Mouse (Mus musculus): Measurements from ENCODE around the gene Dnmt3c.
"Not testable (repeated sequence)": the region's sequence is repeated elsewhere in the genome, so short reads cannot be mapped to it uniquely, and the experiment has no call there.

The Dnmt3c gene

DNA sequence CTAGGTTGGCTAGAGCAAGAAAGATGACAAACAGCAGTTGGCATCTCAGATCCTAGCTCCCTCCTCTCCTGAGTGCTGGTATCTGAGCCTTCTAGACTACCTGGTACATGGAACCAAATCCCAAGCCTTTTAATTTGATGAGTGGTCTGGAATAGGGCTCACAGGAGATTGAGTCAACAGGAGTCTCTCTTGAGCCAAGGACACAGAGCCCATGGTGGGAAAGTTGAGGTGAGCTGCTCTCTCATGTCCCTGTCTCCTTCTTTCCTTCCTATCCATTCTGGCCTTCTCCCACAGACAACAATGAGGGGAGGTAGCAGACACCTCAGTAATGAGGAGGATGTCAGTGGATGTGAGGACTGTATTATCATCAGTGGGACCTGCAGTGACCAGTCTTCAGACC, at the start of gene Dnmt3c:
Gene Dnmt3c (plus strand): TSS at position 301 of the 400 bp plus-strand sequence.
- no peak for DNase-seq (ENCODE audit: low spot score in 2 of 2)

DNA sequence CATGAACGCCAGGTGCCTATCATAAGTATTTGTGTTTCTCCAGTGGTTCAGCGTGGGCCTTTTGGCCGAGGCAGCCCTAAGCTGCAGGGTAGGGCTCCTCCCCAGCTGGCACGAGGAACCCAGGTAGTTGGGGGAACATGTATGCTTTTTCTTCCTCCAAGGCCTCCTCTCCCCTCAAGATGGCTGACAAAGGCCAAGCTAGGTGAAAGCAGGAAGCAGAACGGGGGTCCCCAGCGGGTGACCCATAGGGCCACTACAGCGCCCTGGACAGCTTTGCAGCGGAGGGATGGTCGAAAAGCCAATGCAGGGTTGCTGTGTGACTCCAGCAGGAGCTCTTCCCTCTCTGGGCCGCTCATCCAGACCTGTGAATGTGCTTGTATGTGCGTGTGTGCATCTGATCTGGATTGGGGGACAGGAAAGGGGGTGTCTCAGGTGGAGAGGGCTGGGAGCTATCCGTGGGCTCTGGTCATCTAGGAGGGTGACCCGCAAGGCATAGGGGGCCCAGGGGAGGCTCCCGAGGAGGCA, 47.6 kb upstream of the Dnmt3c start:
- no peak for DNase-seq (ENCODE audit: low spot score in 2 of 2)

DNA sequence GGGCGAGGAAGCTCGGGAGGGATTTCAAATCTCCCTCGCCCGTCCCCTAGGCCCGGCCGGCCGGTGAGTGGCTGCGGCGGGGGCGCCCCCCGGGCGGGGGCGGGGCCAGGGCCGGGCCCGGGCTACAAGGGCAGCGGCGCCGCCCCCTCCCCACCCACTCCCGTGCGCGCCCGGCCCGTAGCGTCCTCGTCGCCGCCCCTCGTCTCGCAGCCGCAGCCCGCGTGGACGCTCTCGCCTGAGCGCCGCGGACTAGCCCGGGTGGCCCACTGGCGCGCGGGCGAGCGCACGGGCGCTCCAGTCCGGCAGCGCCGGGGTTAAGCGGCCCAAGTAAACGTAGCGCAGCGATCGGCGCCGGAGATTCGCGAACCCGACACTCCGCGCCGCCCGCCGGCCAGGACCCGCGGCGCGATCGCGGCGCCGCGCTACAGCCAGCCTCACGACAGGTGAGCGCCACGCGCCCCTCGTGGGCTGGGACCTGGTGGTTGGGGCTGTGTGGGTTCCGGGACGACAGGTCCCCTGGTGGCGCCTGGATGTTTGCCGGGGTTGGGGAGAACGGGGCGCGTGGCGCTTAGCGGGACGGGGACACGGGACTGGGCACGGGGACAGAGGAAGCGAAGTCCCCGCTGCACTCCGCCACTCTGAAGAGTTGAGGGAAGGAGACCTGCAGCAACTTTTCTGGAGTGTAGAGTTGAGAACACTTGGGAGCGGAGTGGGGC, 47.0 kb upstream of the Dnmt3c start, which contains the start of gene Dnmt3b:
Gene Dnmt3b (plus strand): TSS at position 153 of the 716 bp plus-strand sequence.
- peak in 1 of 2 experiments; percentile 38 for DNase-seq (ENCODE audit: low spot score in 2 of 2)

DNA sequence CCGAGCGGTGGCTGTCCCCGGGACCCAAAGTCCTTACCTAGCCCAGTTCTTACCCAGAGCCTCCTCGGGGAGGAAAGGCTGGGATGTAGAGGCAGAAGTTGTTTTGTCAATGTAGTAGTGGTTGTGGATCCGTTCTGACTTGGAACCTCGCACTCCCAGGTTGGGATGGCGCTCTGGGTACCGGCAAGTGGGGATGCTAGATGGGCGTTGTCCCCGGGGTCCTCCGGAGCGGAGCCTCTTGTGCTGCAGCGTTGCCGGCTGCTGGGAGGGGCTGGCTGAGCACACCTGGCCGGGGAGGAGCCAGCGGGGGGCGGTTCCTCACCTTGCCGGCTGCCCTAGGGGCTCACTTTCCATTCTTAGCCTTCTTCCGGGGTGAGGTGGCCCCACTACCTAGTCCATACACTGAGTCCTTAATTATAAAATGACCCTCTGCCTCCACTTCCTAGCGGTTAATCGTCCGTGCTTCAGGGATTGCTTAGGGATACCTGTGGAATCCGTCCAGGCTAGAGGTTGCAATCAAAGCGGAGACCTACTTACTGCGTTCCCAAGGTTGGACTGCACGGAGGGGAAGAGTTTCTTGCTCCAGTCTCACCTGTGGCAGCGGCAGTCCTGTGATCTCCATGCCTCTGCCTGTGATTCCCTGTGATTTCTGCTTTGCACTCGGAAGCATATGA, 46.3 kb upstream of the Dnmt3c start:
- peak in 1 of 2 experiments; percentile 4 for DNase-seq (ENCODE audit: low spot score in 2 of 2)

DNA sequence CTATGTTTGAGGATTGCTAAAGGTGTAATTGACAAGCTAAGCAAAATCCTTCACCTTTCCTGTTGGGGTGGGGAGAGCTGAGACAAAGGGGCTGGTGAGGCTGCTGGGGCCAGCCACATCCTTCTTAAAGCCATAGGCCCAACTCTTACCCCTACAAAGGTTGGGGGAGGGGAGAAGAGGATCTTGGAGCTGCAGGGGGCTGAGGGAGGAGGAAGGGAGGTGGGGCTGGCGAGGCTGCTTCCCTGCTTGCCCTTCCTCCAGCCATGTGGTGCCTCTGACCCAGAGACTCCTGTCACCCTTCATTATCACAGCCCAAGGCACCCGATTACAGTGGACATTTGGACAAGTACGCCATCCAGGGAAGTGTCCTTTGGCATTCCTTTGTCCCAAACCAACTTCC, 44.8 kb upstream of the Dnmt3c start:
- no peak for DNase-seq (ENCODE audit: low spot score in 2 of 2)

DNA sequence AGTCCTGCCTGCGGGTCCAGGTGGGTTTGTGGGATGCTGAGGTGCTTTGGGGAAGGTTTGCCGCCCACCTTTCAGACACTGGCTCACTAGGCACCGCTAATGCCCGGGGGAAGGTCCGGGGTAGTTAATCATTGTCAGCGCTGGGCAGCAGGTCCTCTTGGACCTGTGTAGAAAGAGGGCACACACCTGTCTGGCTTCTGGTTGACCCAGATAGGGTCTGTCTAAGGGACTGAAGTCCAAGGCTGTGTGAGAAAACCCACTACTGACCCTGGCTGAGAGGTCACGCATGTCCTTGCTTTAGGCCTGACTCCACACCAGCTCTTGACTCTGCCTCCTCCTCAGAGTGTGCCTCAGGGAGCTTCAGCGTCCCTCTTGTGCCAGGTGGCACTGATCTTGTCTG, 38.8 kb upstream of the Dnmt3c start:
- not testable (repeated sequence) for DNase-seq (ENCODE audit: low spot score in 2 of 2)

DNA sequence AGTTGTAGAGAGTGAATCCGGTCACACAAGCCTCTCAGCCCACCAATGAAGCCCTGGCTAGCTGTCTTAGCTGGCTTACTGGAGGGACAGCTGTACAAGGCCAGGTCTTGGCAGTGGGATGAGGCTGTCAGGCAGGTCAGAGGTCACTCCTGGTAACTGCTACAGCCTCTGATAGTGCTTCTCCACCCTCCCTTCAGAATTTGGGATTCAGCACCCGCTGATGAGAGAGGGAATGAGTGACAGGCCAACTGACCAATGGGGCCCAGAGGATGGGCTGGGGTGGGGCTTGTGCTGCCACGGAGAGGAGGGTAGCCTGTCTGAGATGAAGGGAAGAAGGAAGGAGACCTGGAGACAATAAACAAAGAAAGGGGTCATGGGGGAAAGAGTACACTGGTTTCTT, 35.8 kb upstream of the Dnmt3c start:
- no peak for DNase-seq (ENCODE audit: low spot score in 2 of 2)

DNA sequence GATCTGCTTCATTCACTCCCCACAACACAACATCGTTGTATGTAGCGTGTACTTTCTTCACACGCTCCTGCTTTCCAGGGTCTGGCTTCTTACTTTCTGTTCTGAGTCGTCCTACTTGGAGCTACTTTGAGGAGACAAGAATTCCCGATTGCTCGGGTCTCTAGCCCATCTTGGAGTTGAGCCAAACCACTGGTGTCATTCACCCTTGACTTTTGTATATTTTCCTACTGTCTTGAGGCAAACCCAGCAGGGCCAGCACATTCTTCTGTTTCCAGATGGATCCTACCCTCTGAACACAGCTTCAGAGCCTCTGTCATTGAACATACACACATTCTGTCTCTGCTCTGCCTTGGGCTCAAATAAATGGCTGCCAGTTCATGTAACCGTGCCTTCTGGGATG, 31.1 kb upstream of the Dnmt3c start:
- DNase-seq (ENCODE audit: low spot score in 2 of 2), result no peak

DNA sequence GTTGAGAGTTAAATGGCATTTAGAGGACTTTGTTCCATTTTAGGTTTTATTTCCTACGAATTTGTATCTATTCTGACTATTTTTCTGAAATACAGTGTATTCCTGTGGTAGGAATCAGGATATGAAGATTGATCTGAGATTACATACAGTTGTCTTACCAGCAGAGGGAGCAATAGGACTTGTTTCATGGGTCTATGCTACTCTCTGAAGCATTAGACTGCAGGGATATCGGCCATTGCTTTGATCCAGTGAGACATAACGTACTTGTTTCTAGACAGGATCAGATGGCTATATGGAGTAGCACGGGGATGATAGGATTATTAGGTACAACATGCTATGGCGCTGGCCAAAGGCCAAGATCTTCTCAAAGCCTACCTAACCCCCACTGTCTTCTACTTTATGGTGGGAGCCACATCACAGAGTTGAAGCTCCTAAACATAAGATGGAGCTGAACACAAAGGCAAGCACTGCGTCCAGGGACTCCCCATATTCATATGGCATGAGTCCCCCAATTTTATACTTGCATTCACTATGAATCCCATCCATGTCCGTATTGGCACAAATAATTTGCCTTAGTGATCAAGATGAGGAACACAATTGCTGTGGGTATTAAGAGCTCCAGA, 27.6 kb upstream of the Dnmt3c start:
- DNase-seq (ENCODE audit: low spot score in 2 of 2), result no peak

DNA sequence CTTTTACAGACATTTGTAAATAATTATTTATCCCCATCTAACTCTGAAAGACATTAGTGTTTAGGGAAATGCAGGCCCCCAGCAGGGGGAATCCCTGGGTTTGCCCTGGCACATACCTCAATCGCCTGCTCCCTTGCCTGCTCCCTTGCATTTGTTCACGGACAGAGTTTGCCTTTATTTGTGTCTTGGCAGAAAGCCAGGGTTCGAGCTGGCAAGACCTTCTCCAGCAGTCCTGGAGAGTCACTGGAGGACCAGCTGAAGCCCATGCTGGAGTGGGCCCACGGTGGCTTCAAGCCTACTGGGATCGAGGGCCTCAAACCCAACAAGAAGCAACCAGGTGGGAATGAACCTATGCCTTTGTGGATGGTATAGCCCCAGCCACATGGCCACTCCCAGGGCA, 26.3 kb upstream of the Dnmt3c start:
- DNase-seq (ENCODE audit: low spot score in 2 of 2), result no peak

DNA sequence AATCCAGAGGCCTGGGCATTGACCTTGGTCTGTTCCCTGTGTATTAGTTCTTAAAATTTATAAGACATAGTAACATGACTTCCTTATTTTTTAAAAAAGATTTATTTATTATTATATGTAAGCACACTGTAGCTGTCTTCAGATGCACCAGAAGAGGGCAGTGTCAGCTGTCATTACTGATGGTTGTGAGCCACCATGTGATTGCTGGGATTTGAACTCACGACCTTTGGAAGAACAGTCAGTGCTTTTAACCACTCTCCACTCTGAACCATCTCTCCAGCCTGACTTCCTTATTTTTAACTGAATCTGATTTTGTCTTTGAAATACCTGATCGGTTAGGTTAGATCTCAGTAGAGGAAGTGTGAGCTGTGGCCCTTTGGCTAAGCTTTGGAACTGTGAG, 23.8 kb upstream of the Dnmt3c start:
- DNase-seq (ENCODE audit: low spot score in 2 of 2), result no peak

DNA sequence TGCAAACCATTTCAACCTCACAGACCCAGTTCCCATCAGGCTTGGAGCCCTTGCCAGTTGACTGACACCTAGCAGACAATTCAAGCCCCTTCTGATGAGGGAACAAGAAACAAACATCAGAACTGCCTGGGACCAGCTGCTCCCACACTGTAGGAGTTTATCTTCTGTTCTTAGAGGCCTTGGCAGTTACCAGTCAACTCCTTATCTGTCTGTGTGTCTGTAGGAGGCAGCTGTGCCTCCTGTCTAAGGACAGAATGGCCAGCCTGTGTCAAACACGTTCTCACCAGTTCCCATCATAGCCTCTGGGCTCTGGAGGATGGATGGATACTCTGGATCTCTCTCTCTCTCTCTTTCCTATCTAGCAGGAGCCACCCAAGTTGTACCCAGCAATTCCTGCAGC, 21.1 kb upstream of the Dnmt3c start:
- not testable (repeated sequence) for DNase-seq (ENCODE audit: low spot score in 2 of 2)

DNA sequence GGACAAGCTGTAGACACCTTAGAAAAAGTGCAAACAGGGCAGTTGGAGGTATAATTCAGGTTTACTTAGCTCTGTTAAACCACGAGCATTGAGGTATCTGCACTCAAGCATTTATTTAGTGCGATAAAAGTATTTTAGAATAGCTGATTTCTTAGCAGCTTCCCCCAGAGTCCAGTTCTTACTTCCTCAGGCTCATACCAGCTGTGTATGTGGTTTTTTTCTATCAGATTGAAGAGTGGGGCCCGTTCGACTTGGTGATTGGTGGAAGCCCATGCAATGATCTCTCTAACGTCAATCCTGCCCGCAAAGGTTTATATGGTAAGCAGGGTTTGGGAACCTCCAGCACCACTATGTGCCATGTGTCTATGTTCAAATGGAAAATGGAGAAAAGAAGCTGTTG, 19.5 kb upstream of the Dnmt3c start:
- no peak for DNase-seq (ENCODE audit: low spot score in 2 of 2)

DNA sequence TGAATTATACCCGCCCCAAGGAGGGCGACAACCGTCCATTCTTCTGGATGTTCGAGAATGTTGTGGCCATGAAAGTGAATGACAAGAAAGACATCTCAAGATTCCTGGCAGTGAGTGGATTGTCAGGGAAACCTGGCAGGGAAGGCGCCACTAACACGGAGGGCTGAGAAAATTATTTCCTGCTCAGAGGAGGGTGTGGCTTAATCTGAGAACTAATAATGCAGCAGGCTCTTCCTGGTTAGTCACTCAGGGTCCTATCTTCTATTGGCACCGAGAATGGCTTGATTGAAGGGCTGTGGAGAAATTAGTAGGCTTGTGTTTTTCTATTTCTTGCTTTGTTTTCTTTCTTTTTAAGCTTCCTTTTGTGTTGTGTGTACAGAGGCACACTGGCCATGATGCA, 18.9 kb upstream of the Dnmt3c start:
- DNase-seq (ENCODE audit: low spot score in 2 of 2), result no peak

DNA sequence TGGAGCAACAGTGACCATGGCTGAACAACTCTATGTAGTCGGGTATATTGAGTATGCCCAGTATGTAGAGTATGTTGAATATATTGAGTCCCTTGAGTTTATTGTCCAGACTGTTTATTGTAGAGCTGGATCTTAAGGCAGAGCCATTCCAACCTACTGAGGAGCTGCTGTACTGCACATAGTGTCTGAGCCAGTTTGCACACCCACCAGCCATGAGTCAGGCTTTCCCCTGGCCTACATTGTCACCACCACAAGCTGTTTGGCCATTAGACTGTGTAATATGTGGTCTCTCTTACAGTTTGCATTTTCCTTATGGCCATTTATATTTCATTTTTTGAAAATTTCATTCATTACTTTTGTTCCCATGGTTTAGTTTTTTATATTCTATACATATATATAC, 16.5 kb upstream of the Dnmt3c start:
- no peak for DNase-seq (ENCODE audit: low spot score in 2 of 2)

DNA sequence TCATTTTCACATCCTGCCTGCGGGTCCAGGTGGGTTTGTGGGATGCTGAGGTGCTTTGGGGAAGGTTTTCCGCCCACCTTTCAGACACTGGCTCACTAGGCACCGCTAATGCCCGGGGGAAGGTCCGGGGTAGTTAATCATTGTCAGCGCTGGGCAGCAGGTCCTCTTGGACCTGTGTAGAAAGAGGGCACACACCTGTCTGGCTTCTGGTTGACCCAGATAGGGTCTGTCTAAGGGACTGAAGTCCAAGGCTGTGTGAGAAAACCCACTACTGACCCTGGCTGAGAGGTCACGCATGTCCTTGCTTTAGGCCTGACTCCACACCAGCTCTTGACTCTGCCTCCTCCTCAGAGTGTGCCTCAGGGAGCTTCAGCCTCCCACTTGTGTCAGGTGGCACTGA, 3.0 kb upstream of the Dnmt3c start:
- DNase-seq (ENCODE audit: low spot score in 2 of 2), result not testable (repeated sequence)

DNA sequence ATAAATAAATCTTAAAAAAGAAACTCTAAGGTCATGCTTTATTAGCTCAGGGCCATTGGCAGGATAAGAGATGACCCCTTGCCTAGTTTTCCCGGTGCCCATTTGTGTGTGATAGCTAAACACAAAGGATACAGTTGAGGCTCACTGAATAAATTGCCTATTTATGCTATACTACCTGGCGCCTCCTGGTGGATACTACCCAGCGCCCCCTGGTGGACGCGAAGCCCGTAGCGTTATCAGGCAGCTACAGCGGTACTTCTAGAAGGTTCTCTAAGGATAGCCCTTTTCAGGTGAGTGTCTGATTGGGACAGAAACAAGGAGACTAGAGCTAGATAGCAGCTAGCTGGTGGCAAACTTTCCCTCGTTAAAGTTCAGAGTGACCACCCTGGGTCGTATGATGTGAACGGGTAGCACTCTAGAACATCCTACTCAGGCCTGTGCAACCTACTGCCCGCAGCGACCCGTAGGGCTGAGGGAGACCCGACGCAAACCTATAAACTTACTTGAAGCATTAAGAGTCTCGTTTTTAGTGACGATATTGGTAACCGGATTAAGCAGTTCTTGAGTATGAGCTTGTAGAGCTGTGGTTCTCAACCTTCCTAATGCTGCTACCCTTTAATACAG, 1.9 kb upstream of the Dnmt3c start:
- DNase-seq (ENCODE audit: low spot score in 2 of 2), result peak; percentile 40 to 62

DNA sequence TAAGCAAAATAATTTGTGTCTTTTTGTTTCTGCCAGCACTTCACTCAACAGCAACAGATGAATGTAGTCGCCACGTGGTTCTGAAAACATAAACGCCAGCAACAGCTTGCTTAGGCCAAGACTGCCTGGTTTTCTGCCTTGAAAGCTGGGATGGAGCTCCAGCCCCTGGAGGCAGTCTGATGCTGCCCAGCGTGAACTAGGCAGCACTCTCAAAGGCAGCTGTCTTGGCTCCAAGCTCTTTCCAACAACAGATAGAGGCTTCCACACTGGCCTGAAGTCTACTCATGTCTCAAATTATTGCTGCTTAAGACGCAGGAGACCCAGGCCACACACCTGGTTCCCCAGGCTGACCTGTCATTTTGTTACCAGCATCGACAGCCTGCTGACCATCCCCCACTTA, 6.9 kb downstream of the Dnmt3c start:
- no peak for DNase-seq (ENCODE audit: low spot score in 2 of 2)

DNA sequence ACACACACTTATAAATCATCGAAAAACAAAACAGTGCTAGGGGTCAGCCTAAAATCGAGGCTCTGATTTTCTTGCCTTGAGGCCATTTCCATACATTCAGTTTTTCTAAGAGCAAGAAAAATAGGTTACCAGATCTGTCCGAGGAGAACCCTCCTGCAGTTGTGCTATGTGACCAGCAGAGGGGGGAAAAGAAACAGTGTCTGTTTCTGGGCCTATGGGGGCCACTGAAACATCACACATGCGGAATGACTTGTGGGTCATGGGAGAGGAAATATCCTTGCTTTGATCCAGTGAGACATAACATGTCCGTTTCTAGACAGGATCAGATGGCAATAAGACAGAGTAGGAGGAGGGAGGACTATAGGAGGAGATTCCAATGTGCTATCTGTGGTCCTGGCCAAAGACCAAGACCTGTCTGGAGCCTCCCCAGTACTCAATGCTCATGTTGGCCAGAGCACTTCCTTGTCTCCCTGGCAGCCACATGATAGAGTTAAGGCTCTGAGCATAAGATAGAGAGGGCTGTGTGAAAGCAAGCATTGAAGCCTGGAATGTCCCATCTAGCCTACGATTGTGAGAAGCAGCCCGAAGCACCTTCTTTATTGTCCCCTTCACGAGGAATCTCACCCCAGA, 14.4 kb downstream of the Dnmt3c start:
- no peak for DNase-seq (ENCODE audit: low spot score in 2 of 2)

DNA sequence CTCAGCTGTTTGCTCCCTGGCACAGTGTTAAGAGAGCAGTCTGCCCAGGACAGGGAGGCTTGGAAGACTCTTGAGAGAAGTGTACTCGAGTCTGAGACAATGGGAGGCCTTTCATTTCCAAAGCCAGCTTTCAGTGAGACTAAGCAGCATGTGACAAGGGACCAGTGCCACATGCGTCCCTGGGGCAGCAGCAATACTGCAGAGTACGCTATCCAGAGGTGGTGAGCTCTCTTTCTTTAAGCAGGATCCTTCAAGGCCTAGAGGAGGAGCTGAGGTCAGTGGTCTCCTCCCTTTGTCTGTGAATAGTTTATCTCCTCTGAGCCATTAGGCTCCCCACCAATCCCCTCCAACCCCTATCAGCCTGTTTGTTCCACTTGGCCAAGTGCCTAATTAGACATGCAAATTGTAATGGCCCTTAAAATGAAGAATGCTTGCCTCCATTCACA, 16.2 kb downstream of the Dnmt3c start:
- no peak for DNase-seq (ENCODE audit: low spot score in 2 of 2)

DNA sequence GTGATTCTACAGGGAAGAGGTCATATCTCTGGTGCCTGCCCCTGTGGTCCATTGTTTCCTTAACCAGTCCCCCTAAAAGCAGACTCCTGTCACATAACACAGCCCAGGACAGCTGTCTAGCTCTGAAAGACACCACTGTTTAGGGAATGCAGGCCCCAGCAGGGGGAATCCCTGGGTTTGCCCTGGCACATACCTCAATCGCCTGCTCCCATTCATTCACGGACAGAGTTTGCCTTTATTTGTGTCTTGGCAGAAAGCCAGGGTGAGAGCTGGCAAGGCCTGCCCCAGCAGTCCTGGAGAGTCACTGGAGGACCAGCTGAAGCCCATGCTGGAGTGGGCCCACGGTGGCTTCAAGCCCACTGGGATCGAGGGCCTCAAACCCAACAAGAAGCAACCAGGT, 16.8 kb downstream of the Dnmt3c start:
- DNase-seq (ENCODE audit: low spot score in 2 of 2), result no peak

DNA sequence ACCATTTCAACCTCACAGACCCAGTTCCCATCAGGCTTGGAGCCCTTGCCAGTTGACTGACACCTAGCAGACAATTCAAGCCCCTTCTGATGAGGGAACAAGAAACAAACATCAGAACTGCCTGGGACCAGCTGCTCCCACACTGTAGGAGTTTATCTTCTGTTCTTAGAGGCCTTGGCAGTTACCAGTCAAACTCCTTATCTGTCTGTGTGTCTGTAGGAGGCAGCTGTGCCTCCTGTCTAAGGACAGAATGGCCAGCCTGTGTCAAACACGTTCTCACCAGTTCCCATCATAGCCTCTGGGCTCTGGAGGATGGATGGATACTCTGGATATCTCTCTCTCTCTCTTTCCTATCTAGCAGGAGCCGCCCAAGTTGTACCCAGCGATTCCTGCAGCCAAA, 21.4 kb downstream of the Dnmt3c start:
- DNase-seq (ENCODE audit: low spot score in 2 of 2), result not testable (repeated sequence)

All from spleen, postnatal 14 days (tissue).